Mouse (Mus musculus): ENCODE measurements at regions not wholly inside any gene's neighbourhood (a gene's known extent, or its start where the extent isn't known, plus 50 kb on each side); places are given as distances from the start of the nearest gene placed in this dataset.

- H3K4me1 ChIP-seq = no peaks in the 10 kb centered on the region
- H3K9me3 ChIP-seq = no peaks in the 10 kb centered on the region
- no peak overlapping the region for H3K27ac ChIP-seq
- no peak overlapping the region for H3K9ac ChIP-seq
- no peaks in the 10 kb centered on the region for H3K27me3 ChIP-seq
- no peaks in the 10 kb centered on the region for H3K36me3 ChIP-seq
- no peak overlapping the region for H3K4me2 ChIP-seq
- ATAC-seq (ENCODE audit: insufficient number of reproducible peaks, low FRiP score, low TSS enrichment, low read depth) = no peak
- H3K4me3 ChIP-seq = no peak overlapping the region
Observed at GRCm38 (mm10) chr12:26592125-26592524, 123.1 kb downstream of the Cmpk2 start.

DNA sequence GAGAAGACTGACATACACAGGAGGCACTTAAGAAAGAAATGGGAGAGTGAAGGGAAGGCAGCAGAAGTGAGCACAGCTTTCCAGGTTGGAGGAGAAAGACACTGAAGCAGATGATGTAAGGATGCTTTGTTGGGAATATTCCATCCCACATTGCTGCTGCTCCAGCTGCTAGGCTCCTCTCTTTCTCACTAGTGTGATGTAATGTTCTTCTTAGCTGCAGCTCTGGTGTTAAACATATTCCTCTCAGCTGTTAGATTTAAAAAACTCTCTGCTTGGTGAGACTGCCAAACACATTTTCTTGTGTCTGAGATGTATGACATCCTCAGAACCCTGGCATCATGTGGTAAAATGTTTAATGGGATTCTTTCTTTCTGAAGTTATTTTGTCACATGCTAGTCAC is 120.1 kb downstream of the Cmpk2 start:
- Histone ChIP-seq H3K27me3 (no peaks in the 10 kb centered on the region), H3K36me3 (no peaks in the 10 kb centered on the region), H3K4me3 (no peak overlapping the region), H3K9me3 (no peaks in the 10 kb centered on the region), H3K27ac (no peak overlapping the region), H3K4me2 (no peak overlapping the region), H3K9ac (no peak overlapping the region), H3K4me1 (no peaks in the 10 kb centered on the region)
- no peak for ATAC-seq (ENCODE audit: insufficient number of reproducible peaks, low FRiP score, low TSS enrichment, low read depth)

DNA sequence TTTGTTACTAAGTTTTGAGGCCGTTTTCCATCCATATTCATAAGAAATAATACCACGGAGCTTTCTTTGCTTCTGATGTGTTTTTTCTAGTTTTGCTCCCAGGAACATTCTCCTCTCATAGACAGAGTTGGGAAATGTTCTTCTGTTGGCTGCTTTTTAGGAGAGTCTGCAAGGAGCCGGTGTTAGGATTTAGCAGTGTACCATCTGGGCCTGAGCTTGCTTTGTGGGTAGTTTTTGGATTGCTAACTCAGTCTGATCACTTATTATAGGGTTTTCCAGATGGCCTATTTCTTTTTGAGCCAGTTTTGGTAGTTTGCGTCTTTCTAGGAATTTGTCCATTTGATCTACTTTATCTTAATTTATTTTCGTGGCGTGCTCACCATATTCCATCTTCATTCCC is 108.4 kb downstream of the Cmpk2 start:
- WGBS = 86% methylated on average over 6 of the region's 6 CpGs
- no peaks in the 10 kb centered on the region for H3K4me1 ChIP-seq
- no peak overlapping the region for H3K27ac ChIP-seq
- H3K9ac ChIP-seq = no peak overlapping the region
- no peaks in the 10 kb centered on the region for H3K36me3 ChIP-seq
- no peak for ATAC-seq (ENCODE audit: insufficient number of reproducible peaks, low FRiP score, low TSS enrichment, low read depth)
- H3K4me3 ChIP-seq = no peak overlapping the region
- H3K4me2 ChIP-seq = no peak overlapping the region
- no peaks in the 10 kb centered on the region for H3K27me3 ChIP-seq
- H3K9me3 ChIP-seq = no peaks in the 10 kb centered on the region

DNA sequence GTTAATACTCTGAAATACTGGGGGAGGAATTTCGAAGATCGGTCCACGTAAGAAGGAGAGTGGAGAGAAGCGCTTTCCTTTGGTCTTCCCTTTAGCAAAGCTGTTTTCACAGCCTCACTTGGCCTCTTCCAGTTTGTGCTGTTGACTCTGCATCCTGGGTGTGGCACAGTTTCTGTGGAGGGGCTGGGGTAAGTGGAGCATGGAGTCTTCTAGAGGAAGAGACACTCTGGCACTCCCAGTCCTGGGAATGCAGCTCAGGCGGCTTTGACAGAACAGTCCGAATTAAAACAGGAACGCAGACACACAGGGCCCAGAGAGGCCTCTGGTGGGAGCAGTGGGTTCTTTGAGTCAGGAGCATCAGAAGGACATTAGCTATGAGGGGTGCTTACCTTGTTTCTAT is 102.6 kb downstream of the Cmpk2 start:
- Histone ChIP-seq H3K27ac (no peak overlapping the region), H3K4me3 (no peak overlapping the region), H3K36me3 (no peaks in the 10 kb centered on the region), H3K9ac (no peak overlapping the region), H3K9me3 (no peaks in the 10 kb centered on the region), H3K4me2 (no peak overlapping the region), H3K4me1 (no peaks in the 10 kb centered on the region; the same call in 1 of the 2 replicates), H3K27me3 (no peaks in the 10 kb centered on the region)
- 60% methylated on average over 7 of the region's 7 CpGs for WGBS
- ATAC-seq (ENCODE audit: insufficient number of reproducible peaks, low FRiP score, low TSS enrichment, low read depth) = no peak

GRCm38 (mm10) chr12:26567435-26567834 is 98.4 kb downstream of the Cmpk2 start:
- Histone ChIP-seq H3K36me3 (no peaks in the 10 kb centered on the region), H3K4me1 (no peaks in the 10 kb centered on the region; the same call in 1 of the 2 replicates), H3K27ac (no peak overlapping the region), H3K9ac (no peak overlapping the region), H3K4me2 (no peak overlapping the region), H3K27me3 (no peaks in the 10 kb centered on the region), H3K9me3 (no peaks in the 10 kb centered on the region), H3K4me3 (no peak overlapping the region)
- 84% methylated on average over 4 of the region's 4 CpGs for WGBS
- ATAC-seq (ENCODE audit: insufficient number of reproducible peaks, low FRiP score, low TSS enrichment, low read depth) = no peak

DNA sequence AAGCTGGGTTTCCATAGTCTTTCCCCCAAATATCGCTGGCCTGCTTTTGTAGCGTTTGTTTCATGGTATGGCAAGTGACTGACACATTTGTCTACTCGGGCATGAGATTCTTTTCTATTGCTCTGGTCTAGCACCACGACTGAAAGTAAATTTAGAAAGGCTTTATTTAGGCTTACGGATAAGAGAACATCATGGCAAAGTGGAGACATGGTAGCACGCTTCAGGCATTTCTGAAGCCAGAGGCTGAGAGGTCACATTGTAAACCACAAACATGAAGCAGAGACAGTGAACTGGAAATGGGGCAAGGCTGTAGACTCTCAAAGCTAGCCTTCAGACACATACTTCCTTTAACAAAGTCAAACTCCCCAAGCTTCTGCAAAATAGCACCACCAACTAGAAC is 93.9 kb downstream of the Cmpk2 start:
- ATAC-seq (ENCODE audit: insufficient number of reproducible peaks, low FRiP score, low TSS enrichment, low read depth) = no peak
- WGBS = 83% methylated on average over 6 of the region's 6 CpGs
- no peaks in the 10 kb centered on the region for H3K36me3 ChIP-seq

DNA sequence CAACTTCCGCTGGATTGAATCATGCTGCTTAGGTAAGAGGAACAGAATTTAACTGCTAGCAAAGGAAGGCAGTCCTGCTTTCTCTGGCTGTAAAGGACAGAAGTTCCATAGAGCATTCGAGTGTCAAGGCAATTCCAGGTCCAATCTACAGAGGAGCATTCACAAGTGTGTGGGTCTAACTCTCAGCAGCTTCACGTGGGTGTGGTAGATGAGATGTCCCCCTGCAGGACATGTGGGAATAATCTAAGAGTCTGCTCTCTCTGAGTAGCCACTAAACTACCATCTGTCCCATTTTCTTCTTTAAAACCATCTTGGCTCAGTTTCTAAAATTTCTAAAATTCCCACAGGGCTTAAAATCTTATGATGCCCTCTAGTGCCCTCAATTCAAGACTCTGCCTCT is 90.6 kb downstream of the Cmpk2 start:
- Histone ChIP-seq H3K36me3 (no peaks in the 10 kb centered on the region), H3K4me1 (0 out of 2 replicates have a peak, but pooled peaks cover 3% of the 10 kb centered on the region), H3K9me3 (no peaks in the 10 kb centered on the region), H3K4me3 (no peak overlapping the region), H3K27me3 (no peaks in the 10 kb centered on the region), H3K9ac (no peak overlapping the region), H3K27ac (no peak overlapping the region), H3K4me2 (no peak overlapping the region)
- ATAC-seq (ENCODE audit: insufficient number of reproducible peaks, low FRiP score, low TSS enrichment, low read depth) = no peak
- 72% methylated on average over 3 of the region's 3 CpGs for WGBS

More for the DNA sequence above, 93.9 kb downstream of the Cmpk2 start:
- Histone ChIP-seq H3K27me3 (no peaks in the 10 kb centered on the region), H3K27ac (no peak overlapping the region), H3K4me1 (no peaks in the 10 kb centered on the region), H3K4me3 (no peak overlapping the region), H3K4me2 (no peak overlapping the region), H3K9ac (no peak overlapping the region), H3K9me3 (no peaks in the 10 kb centered on the region)

- Histone ChIP-seq H3K27ac (no peak overlapping the region), H3K27me3 (no peaks in the 10 kb centered on the region), H3K9ac (no peak overlapping the region), H3K4me2 (no peak overlapping the region), H3K4me3 (no peak overlapping the region), H3K4me1 (0 out of 2 replicates have a peak, but pooled peaks cover 3% of the 10 kb centered on the region), H3K9me3 (no peaks in the 10 kb centered on the region), H3K36me3 (no peaks in the 10 kb centered on the region)
- no peak for ATAC-seq (ENCODE audit: insufficient number of reproducible peaks, low FRiP score, low TSS enrichment, low read depth)
- 6% methylated on average over 4 of the region's 4 CpGs for WGBS
Observed at GRCm38 (mm10) chr12:26557411-26557810, 88.4 kb downstream of the Cmpk2 start.

DNA sequence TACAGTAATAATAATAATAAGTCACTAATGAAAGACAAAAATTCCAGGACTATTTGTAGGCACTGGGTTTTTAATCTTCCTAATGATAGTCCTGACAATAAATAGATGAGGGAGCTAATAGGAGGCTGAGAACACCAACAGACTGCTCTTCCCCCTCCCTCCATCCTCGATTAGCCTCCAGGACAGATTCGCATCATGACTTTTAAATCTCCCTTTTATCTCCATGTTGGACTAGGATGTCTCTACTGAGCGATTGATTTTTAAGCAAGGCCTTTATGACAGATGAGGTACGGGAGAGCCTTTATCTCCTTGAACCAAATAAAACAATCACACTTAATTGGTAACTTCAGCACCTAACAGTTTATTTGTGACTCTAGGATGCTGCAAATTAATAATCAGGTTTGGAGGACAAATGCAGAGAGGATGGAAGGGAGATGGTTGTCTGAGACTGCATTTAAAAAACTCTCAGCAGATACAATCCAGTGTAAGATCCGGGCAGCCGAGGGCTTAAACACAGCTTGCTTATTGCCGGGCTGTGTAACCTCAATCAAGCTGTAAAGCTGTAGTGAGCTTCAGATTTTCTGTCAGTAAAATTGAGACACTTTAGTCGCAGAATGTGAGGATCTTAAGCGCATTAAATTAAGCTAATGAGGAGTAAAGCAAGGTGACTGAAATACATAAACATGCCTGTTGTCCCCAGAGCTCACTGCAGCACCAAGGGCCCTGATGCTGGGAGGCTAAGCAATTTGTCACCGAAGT is 82.3 kb downstream of the Cmpk2 start:
- Histone ChIP-seq H3K4me2 (no peak overlapping the region), H3K9me3 (no peaks in the 10 kb centered on the region), H3K4me3 (no peak overlapping the region), H3K36me3 (no peaks in the 10 kb centered on the region), H3K27me3 (no peaks in the 10 kb centered on the region), H3K4me1 (no peaks in the 10 kb centered on the region; the same call in 1 of the 2 replicates), H3K9ac (no peak overlapping the region), H3K27ac (no peak overlapping the region)
- no peak for ATAC-seq (ENCODE audit: insufficient number of reproducible peaks, low FRiP score, low TSS enrichment, low read depth)
- 51% methylated on average over 10 of the region's 10 CpGs for WGBS

GRCm38 (mm10) chr12:26547466-26547865 is 78.5 kb downstream of the Cmpk2 start:
- Histone ChIP-seq H3K27ac (no peak overlapping the region), H3K27me3 (no peaks in the 10 kb centered on the region)

DNA sequence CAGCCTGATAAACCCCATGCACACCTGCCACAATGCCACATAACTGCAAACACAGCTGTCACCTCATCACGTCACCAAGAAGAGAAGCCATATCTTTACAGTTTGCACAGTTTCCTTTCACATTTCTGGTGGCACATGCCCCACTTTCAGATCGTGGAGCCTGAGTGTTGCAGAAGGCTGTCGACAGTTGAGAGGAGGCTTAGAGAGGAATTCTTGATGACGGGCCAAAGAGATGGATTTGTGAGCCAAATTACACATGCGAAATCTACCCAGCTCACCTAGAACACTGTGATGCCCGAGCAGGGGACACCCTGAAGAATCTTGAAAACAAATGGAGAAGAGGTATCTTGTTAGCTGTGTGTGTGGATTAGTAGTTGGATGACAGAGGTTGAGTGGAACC is 77.4 kb downstream of the Cmpk2 start:
- Histone ChIP-seq H3K27ac (no peak overlapping the region), H3K4me1 (no peaks in the 10 kb centered on the region; the same call in 1 of the 2 replicates), H3K27me3 (no peaks in the 10 kb centered on the region), H3K4me2 (no peak overlapping the region), H3K4me3 (no peak overlapping the region), H3K9ac (no peak overlapping the region), H3K36me3 (no peaks in the 10 kb centered on the region), H3K9me3 (no peaks in the 10 kb centered on the region)
- 61% methylated on average over 6 of the region's 6 CpGs for WGBS
- ATAC-seq (ENCODE audit: insufficient number of reproducible peaks, low FRiP score, low TSS enrichment, low read depth) = no peak

More at GRCm38 (mm10) chr12:26547466-26547865, 78.5 kb downstream of the Cmpk2 start:
- no peak overlapping the region for H3K9ac ChIP-seq
- no peak overlapping the region for H3K4me3 ChIP-seq
- H3K9me3 ChIP-seq = no peaks in the 10 kb centered on the region
- ATAC-seq (ENCODE audit: insufficient number of reproducible peaks, low FRiP score, low TSS enrichment, low read depth) = no peak
- H3K36me3 ChIP-seq = no peaks in the 10 kb centered on the region
- no peaks in the 10 kb centered on the region; the same call in 1 of the 2 replicates for H3K4me1 ChIP-seq
- no peak overlapping the region for H3K4me2 ChIP-seq
- 19% methylated on average over 1 of the region's 1 CpGs for WGBS

GRCm38 (mm10) chr12:26543463-26543862 is 74.5 kb downstream of the Cmpk2 start:
- Histone ChIP-seq H3K27me3 (no peaks in the 10 kb centered on the region), H3K4me2 (no peak overlapping the region), H3K9ac (no peak overlapping the region), H3K4me1 (no peaks in the 10 kb centered on the region; the same call in 1 of the 2 replicates), H3K27ac (no peak overlapping the region), H3K4me3 (no peak overlapping the region), H3K9me3 (no peaks in the 10 kb centered on the region), H3K36me3 (no peaks in the 10 kb centered on the region)
- 92% methylated on average over 1 of the region's 1 CpGs for WGBS
- no peak for ATAC-seq (ENCODE audit: insufficient number of reproducible peaks, low FRiP score, low TSS enrichment, low read depth)

GRCm38 (mm10) chr12:26542451-26542850 is 73.4 kb downstream of the Cmpk2 start:
- no peak overlapping the region for H3K4me2 ChIP-seq
- ATAC-seq (ENCODE audit: insufficient number of reproducible peaks, low FRiP score, low TSS enrichment, low read depth) = no peak
- no peak overlapping the region for H3K27ac ChIP-seq
- H3K4me3 ChIP-seq = no peak overlapping the region
- no peak overlapping the region for H3K9ac ChIP-seq
- no peaks in the 10 kb centered on the region; the same call in 1 of the 2 replicates for H3K4me1 ChIP-seq
- WGBS = 45% methylated on average over 2 of the region's 2 CpGs
- no peaks in the 10 kb centered on the region for H3K9me3 ChIP-seq
- no peaks in the 10 kb centered on the region for H3K27me3 ChIP-seq
- H3K36me3 ChIP-seq = no peaks in the 10 kb centered on the region

Measured in limb, embryonic 15.5 days (tissue).